Mouse (Mus musculus) layer of hippocampus, postnatal 14 days (tissue): ENCODE data around the gene Rasgef1c. TPM values are rescaled to one million over a fixed set of nuclear protein-coding genes. Genes with fewer than 3 reads are reported as not detected.
A peak's percentile ranks its signal among the peaks of the same experiment; 100 is the strongest.

Experiments used
- DNase-seq, 2 experiments: peaks; one replicate each; pipeline ENCODE4 v3.0.0; 2021 to 2022; ENCODE audit warnings: low spot score in 2 of 2, mixed read lengths in 1 of 2
- total RNA-seq, 2 experiments: library from RNA; stranded (reverse); gene quantifications; 2 replicates each; pipeline ENCODE4 v1.2.3; 2021

Gene Rasgef1c
- total RNA-seq, 2 experiments from 2014 or later: 2.8 TPM

GRCm38 (mm10) chr11:49923539-49923938 lies 21.9 kb downstream of the Rasgef1c start:
- no peak for DNase-seq

- no peak for DNase-seq
Observed at GRCm38 (mm10) chr11:49926183-49926582, 24.5 kb downstream of the Rasgef1c start.

GRCm38 (mm10) chr11:49927169-49927568 lies 25.5 kb downstream of the Rasgef1c start:
- no peak for DNase-seq

- DNase-seq: no peak
Observed at GRCm38 (mm10) chr11:49927670-49928069, 26.0 kb downstream of the Rasgef1c start.

- peak in 1 of 2 experiments; percentile 36 for DNase-seq
Observed at GRCm38 (mm10) chr11:49931037-49931625, 29.5 kb downstream of the Rasgef1c start.

GRCm38 (mm10) chr11:49931853-49932252 lies 30.2 kb downstream of the Rasgef1c start:
- no peak for DNase-seq

GRCm38 (mm10) chr11:49933811-49934210 lies 32.2 kb downstream of the Rasgef1c start:
- no peak for DNase-seq

- DNase-seq: no peak
Observed at GRCm38 (mm10) chr11:49934322-49934721, 32.7 kb downstream of the Rasgef1c start.

GRCm38 (mm10) chr11:49936458-49936857 lies 34.8 kb downstream of the Rasgef1c start:
- no peak for DNase-seq

- no peak for DNase-seq
Observed at GRCm38 (mm10) chr11:49937779-49938178, 36.1 kb downstream of the Rasgef1c start.

GRCm38 (mm10) chr11:49938258-49939164 lies 36.9 kb downstream of the Rasgef1c start:
- DNase-seq: peak; percentile 71 to 83

GRCm38 (mm10) chr11:49942841-49943240 lies 41.2 kb downstream of the Rasgef1c start:
- DNase-seq: no peak

- no peak for DNase-seq
Observed at GRCm38 (mm10) chr11:49943901-49944300, 42.3 kb downstream of the Rasgef1c start.

GRCm38 (mm10) chr11:49945726-49946125 lies 44.1 kb downstream of the Rasgef1c start:
- DNase-seq: no peak

GRCm38 (mm10) chr11:49949839-49950238 lies 48.2 kb downstream of the Rasgef1c start:
- DNase-seq: no peak

GRCm38 (mm10) chr11:49953616-49954015 lies 52.0 kb downstream of the Rasgef1c start:
- DNase-seq: no peak

- peak; percentile 68 to 86 for DNase-seq
Observed at GRCm38 (mm10) chr11:49955577-49956261, 54.1 kb downstream of the Rasgef1c start.

GRCm38 (mm10) chr11:49958017-49958416 lies 56.4 kb downstream of the Rasgef1c start:
- DNase-seq: no peak

- peak; percentile 68 to 78 for DNase-seq
Observed at GRCm38 (mm10) chr11:49961098-49961740, 59.6 kb downstream of the Rasgef1c start.

GRCm38 (mm10) chr11:49965320-49965719 lies 63.7 kb downstream of the Rasgef1c start:
- DNase-seq: no peak

GRCm38 (mm10) chr11:49969692-49970091 lies 68.1 kb downstream of the Rasgef1c start:
- no peak for DNase-seq
